Mouse (Mus musculus) gastrocnemius, adult 2 months (tissue): Measurements from ENCODE around the gene Kcnj1. TPM values are rescaled to one million over a fixed set of nuclear protein-coding genes. Genes with fewer than 3 reads are reported as not detected.
A peak's percentile ranks its signal among the peaks of the same experiment; 100 is the strongest.

Source experiments
- DNase-seq: peaks from one replicate; pipeline ENCODE4 v3.0.0; 2022
- H3K27ac ChIP-seq: fragments of 200-600 bp; 2 replicates; pipeline ENCODE4 v1.8.1; 2022; ENCODE audit warnings: mild to moderate bottlenecking
- H3K4me3 ChIP-seq: fragments of 200-600 bp; 2 replicates; pipeline ENCODE4 v1.8.1; 2022; ENCODE audit warnings: mild to moderate bottlenecking, moderate library complexity
- CTCF ChIP-seq: fragments of 200-600 bp; IDR thresholded peaks from 2 replicates; pipeline ENCODE4 v1.8.1; 2022; ENCODE audit warnings: antibody characterized with exemption, mild to moderate bottlenecking, moderate library complexity
- intact Hi-C: fragments of 180-260 bp; cut with DNase I; formaldehyde crosslinking; loops from one replicate; pipeline ENCODE4 v1.15.1; 2025
- total RNA-seq, 2 experiments: library from RNA; stranded (reverse); gene quantifications; 2 replicates each; pipeline ENCODE4 v1.2.3; 2021

Kcnj1 gene
- total RNA-seq, 2 experiments from 2014 or later = not detected

DNA sequence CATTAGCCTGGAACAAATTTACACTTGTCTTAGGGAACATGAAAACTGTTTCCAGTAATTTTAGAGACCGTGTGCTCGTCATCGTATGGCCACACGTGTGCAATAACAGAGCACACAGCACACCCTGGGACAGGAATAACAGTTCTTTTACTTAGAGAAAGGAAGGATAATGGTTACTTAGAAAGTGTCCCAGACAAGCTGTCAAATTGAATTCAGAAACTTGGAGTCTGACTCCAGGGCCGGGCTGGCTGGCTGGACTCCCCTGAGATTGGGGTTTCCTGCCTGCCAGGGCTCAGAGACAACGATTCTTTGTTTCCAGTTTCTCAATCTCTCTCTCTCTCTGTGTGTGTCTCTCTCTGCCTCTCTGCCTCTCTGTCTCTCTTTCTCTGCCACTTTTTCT, 71.5 kb downstream of the Kcnj1 start:
- no peak for TF ChIP-seq CTCF
- intact Hi-C loops = no loop called here
- Histone ChIP-seq H3K4me3 (no peak overlapping the region), H3K27ac (no peak overlapping the region)
- peak; percentile 41 for DNase-seq

DNA sequence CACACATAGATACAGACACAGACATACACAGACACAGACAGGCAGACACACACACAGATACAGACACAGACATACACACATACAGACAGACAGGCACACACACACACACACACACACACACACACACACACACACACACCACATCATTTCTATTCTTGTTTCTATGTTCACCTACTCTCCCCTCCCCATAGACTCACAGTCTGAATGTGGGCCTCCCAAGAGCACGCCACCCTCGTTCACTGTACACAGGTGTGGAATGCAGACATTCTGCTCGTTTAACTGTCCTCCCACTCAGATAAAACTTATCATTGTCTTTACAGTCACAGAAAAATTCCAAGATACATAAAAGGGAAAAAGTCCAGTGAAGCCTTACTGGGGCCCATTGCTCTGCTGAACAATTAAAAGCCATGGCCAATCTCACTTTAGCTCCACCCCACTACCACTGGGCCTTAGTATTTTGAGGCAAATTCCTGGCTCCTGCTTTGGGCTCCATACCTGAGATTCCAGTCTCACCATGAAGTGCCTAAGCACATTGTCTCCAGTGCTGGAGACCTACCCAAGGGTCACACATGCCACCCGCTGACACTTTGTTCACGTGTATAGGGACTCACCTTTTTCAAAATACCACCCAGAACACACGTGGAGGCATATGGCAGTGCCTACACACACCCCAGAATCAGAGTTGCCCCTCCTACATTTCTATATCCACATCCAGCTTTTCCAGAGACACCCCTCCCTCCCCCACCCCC, 72.3 kb downstream of the Kcnj1 start:
- no peak overlapping the region for H3K27ac ChIP-seq
- intact Hi-C loops = no loop called here
- DNase-seq = no peak
- no peak overlapping the region for H3K4me3 ChIP-seq
- TF ChIP-seq CTCF = no peak

DNA sequence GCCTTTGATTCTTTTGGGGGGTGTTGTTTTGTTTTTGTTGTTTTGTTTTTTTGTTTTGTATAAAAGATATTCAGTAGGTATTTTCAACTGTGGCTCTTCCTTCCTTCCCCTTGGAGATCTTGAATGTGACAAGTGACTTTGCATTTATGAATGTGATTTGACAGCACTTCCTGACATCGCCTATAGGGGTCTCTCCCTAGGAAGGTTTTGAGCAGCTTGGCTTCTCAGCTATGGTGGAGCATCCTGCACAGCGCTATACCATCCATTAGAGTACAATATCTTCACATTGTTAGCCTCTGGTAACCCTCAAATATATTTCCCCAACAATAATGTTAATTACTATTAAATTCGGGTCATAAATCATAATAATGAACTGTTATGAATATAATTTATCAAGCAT, 73.5 kb downstream of the Kcnj1 start:
- DNase-seq = no peak
- Histone ChIP-seq H3K4me3 (no peak overlapping the region), H3K27ac (no peak overlapping the region)
- intact Hi-C loops = no loop called here
- TF ChIP-seq CTCF = peak; percentile 53

DNA sequence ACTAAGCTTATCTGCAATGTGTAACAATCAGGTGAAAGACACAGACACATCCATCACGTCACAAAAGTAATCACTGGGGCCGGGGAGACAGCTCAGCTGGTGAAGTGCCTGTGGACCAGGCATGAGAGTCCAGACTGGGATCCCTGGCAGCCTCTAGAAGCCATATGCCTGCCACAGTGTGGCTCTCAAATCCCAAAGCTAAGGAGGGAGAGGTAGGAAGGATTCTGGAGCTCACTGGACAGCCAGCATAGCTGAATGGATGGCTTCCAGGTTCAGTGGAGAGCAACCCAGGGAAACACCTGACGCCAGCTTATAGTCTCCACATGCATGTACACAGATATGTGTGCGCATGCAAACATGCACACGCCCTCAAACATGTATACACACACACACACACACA, 76.5 kb downstream of the Kcnj1 start:
- Histone ChIP-seq H3K4me3 (no peak overlapping the region), H3K27ac (no peak overlapping the region)
- intact Hi-C loops = no loop called here
- DNase-seq = no peak
- no peak for TF ChIP-seq CTCF

Other genes starting within 250 kb of the Kcnj1 start
- gene Kcnj5, start 28.1 kb upstream of the Kcnj1 start, total RNA-seq = not detected
- 1 to 10 TPM; 7.9 to 8.5 TPM for gene Fli1, start 170.4 kb downstream of the Kcnj1 start, total RNA-seq